Mouse (Mus musculus): ENCODE measurements around the gene Olfr1126. TPM values are rescaled to one million over a fixed set of nuclear protein-coding genes. Genes with fewer than 3 reads are reported as not detected.
"Not testable (repeated sequence)": the region's sequence is repeated elsewhere in the genome, so short reads cannot be mapped to it uniquely, and the experiment has no call there.

The Olfr1126 gene
- polyA plus RNA-seq, 1 experiment from 2014 or later, result not detected

- no peaks in the 10 kb centered on the region for H3K27me3 ChIP-seq (replicated peaks; ENCODE audit: control insufficient read depth, insufficient read depth, low read length)
- H3K4me1 ChIP-seq (replicated peaks; ENCODE audit: control insufficient read depth, insufficient read depth, low read length), result no peaks in the 10 kb centered on the region
- no peaks in the 10 kb centered on the region for H3K9me3 ChIP-seq (ENCODE audit: control insufficient read depth)
- no peak overlapping the region for H3K4me2 ChIP-seq (replicated peaks; ENCODE audit: low read depth)
- H3K36me3 ChIP-seq (ENCODE audit: control insufficient read depth, insufficient read depth), result no peaks in the 10 kb centered on the region
- no peak for ATAC-seq
- TF ChIP-seq CTCF (IDR thresholded peaks at IDR 0.05; ENCODE audit: low read depth), result no peak
- 71% methylated on average over 2 of the region's 2 CpGs for WGBS
- H3K4me3 ChIP-seq (ENCODE audit: low read depth, low read length), result no peak overlapping the region
- no peak overlapping the region for H3K9ac ChIP-seq (ENCODE audit: low read depth, low read length)
- H3K27ac ChIP-seq (ENCODE audit: low read depth, low read length), result no peak overlapping the region
Measured at GRCm38 (mm10) chr2:87482276-87482675, 28.5 kb downstream of the Olfr1126 start.

- not testable (repeated sequence) for H3K9ac ChIP-seq (ENCODE audit: low read depth, low read length); H3K36me3 ChIP-seq (ENCODE audit: control insufficient read depth, insufficient read depth); H3K4me3 ChIP-seq (ENCODE audit: low read depth, low read length); H3K4me2 ChIP-seq (replicated peaks; ENCODE audit: low read depth); H3K4me1 ChIP-seq (replicated peaks; ENCODE audit: control insufficient read depth, insufficient read depth, low read length); ATAC-seq; H3K27me3 ChIP-seq (replicated peaks; ENCODE audit: control insufficient read depth, insufficient read depth, low read length); H3K9me3 ChIP-seq (ENCODE audit: control insufficient read depth); H3K27ac ChIP-seq (ENCODE audit: low read depth, low read length)
- WGBS, result 83% methylated on average over 4 of the region's 5 CpGs
Measured at GRCm38 (mm10) chr2:87496993-87497392, 43.2 kb downstream of the Olfr1126 start, which contains the start of gene Pramel7. TSS of gene Pramel7 (minus strand) at chr2:87497093.

GRCm38 (mm10) chr2:87506265-87506664 is 52.5 kb downstream of the Olfr1126 start, which contains the start of gene Pramel6:
TSS of gene Pramel6 (plus strand) at chr2:87506565.
- no peak for ATAC-seq
- H3K9ac ChIP-seq (ENCODE audit: low read depth, low read length), result no peak within 1 kb of the TSS
- H3K27ac ChIP-seq (ENCODE audit: low read depth, low read length), result no peak within 1 kb of the TSS
- H3K4me3 ChIP-seq (ENCODE audit: low read depth, low read length), result no peak within 1 kb of the TSS
- no peak for TF ChIP-seq CTCF (IDR thresholded peaks at IDR 0.05; ENCODE audit: low read depth)
- WGBS, result 84% methylated on average over 6 of the region's 6 CpGs
- H3K27me3 ChIP-seq (replicated peaks; ENCODE audit: control insufficient read depth, insufficient read depth, low read length), result no peaks in the 10 kb centered on the region
- H3K36me3 ChIP-seq (ENCODE audit: control insufficient read depth, insufficient read depth), result no peaks in the 10 kb centered on the region
- no peaks in the 10 kb centered on the region for H3K9me3 ChIP-seq (ENCODE audit: control insufficient read depth)
- no peak within 1 kb of the TSS for H3K4me2 ChIP-seq (replicated peaks; ENCODE audit: low read depth)
- no peaks in the 10 kb centered on the region for H3K4me1 ChIP-seq (replicated peaks; ENCODE audit: control insufficient read depth, insufficient read depth, low read length)

Other genes with a start within 250 kb of the Olfr1126 start
- not detected in 2 replicates for gene Olfr1113, start 245.0 kb upstream of the Olfr1126 start, polyA plus RNA-seq (2015; fragmentation: Nextera tagmentation; extraction: Ambion mirVana)
- gene Olfr1115, start 205.9 kb upstream of the Olfr1126 start, polyA plus RNA-seq (2015; fragmentation: Nextera tagmentation; extraction: Ambion mirVana), result not detected in 2 replicates
- gene Olfr1116, start 186.4 kb upstream of the Olfr1126 start, polyA plus RNA-seq (2015; fragmentation: Nextera tagmentation; extraction: Ambion mirVana), result not detected in 2 replicates
- not detected in 2 replicates for gene Olfr1118, start 146.4 kb upstream of the Olfr1126 start, polyA plus RNA-seq (2015; fragmentation: Nextera tagmentation; extraction: Ambion mirVana)
- gene Olfr1120, start 99.1 kb upstream of the Olfr1126 start, polyA plus RNA-seq (2015; fragmentation: Nextera tagmentation; extraction: Ambion mirVana), result not detected in 2 replicates
- not detected in 2 replicates for gene Olfr1121, start 84.1 kb upstream of the Olfr1126 start, polyA plus RNA-seq (2015; fragmentation: Nextera tagmentation; extraction: Ambion mirVana)
- not detected in 2 replicates for gene Olfr1122, start 68.1 kb upstream of the Olfr1126 start, polyA plus RNA-seq (2015; fragmentation: Nextera tagmentation; extraction: Ambion mirVana)
- gene Olfr1123, start 37.3 kb upstream of the Olfr1126 start, polyA plus RNA-seq (2015; fragmentation: Nextera tagmentation; extraction: Ambion mirVana), result not detected in 2 replicates
- gene Olfr1124, start 23.7 kb upstream of the Olfr1126 start, polyA plus RNA-seq (2015; fragmentation: Nextera tagmentation; extraction: Ambion mirVana), result not detected in 2 replicates
- gene Pramel7, start 43.1 kb downstream of the Olfr1126 start, polyA plus RNA-seq (2015; fragmentation: Nextera tagmentation; extraction: Ambion mirVana), result not detected in 2 replicates
- not detected in 2 replicates for gene Pramel6, start 52.6 kb downstream of the Olfr1126 start, polyA plus RNA-seq (2015; fragmentation: Nextera tagmentation; extraction: Ambion mirVana)
- not detected in 2 replicates for gene Olfr153, start 77.8 kb downstream of the Olfr1126 start, polyA plus RNA-seq (2015; fragmentation: Nextera tagmentation; extraction: Ambion mirVana)
- gene Olfr1128, start 91.6 kb downstream of the Olfr1126 start, polyA plus RNA-seq (2015; fragmentation: Nextera tagmentation; extraction: Ambion mirVana), result not detected in 2 replicates
- gene Olfr1129, start 119.9 kb downstream of the Olfr1126 start, polyA plus RNA-seq (2015; fragmentation: Nextera tagmentation; extraction: Ambion mirVana), result not detected in 2 replicates
- not detected in 2 replicates for gene Olfr1130, start 152.2 kb downstream of the Olfr1126 start, polyA plus RNA-seq (2015; fragmentation: Nextera tagmentation; extraction: Ambion mirVana)
- gene Olfr1131, start 173.1 kb downstream of the Olfr1126 start, polyA plus RNA-seq (2015; fragmentation: Nextera tagmentation; extraction: Ambion mirVana), result not detected in 2 replicates
- not detected in 2 replicates for gene Olfr1132, start 183.6 kb downstream of the Olfr1126 start, polyA plus RNA-seq (2015; fragmentation: Nextera tagmentation; extraction: Ambion mirVana)
- gene Olfr1133, start 193.4 kb downstream of the Olfr1126 start, polyA plus RNA-seq (2015; fragmentation: Nextera tagmentation; extraction: Ambion mirVana), result not detected in 2 replicates
- gene Olfr1134, start 204.5 kb downstream of the Olfr1126 start, polyA plus RNA-seq (2015; fragmentation: Nextera tagmentation; extraction: Ambion mirVana), result not detected in 2 replicates
- gene Olfr1135, start 219.7 kb downstream of the Olfr1126 start, polyA plus RNA-seq (2015; fragmentation: Nextera tagmentation; extraction: Ambion mirVana), result not detected in 2 replicates
- not detected in 2 replicates for gene Olfr1136, start 240.0 kb downstream of the Olfr1126 start, polyA plus RNA-seq (2015; fragmentation: Nextera tagmentation; extraction: Ambion mirVana)

Measured in intestine, postnatal 0 days (tissue).